22 mouse cellular contexts compared by ENCODE assay signal in the genomic region with DNA sequence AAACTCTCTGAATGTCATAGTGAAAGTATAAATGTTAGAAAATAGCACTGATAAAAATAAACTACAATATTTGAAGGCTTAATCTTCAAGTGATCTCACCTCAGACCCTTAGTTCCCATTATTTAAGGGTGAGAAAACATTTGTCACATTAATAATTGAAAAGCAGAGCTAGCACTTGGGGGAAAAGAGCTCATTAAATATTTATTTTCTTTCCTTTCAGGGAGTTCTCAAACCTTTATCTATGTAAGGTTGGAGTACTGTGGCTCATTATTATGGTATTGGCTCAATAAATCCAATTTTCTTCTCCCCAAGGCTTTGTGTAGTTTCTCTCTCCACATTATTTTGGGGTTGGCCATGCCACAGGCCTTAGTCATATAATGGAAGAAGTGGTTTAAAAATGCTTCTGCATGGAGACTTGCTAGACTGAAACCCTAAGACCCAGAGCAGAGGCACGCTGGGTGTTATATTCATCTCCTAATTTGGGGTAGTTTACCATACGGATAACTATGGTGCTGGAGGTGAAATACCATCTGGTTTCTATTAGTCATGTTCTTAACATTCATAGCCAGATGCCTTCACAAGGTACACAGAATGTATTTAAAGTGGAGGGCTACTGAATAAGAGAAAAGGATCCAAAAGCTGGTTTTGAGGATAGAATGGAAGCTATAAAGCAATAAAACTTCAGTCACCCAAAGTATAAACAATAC. TPM values are rescaled to one million over a fixed set of nuclear protein-coding genes. Genes with fewer than 3 reads are reported as not detected.
DNase-seq lines count a peak whose midpoint lies in the region; ATAC-seq lines count a peak whose summit lies in the region.
"Had no signal": no experiment of that assay in that cellular context is flagged by ENCODE, and none has a peak within 500 bp of the region (broad histone marks: within the 10 kb centered on the region; RNA-seq: fewer than 3 reads in every experiment).

No protein-coding gene starts in this region.

- DNase-seq in embryo, embryonic 11 days = peak; percentile 2
- DNase-seq in embryo, embryonic 10 days (ENCODE audit: low spot score) = no peak
- peak; percentile 6 for DNase-seq in layer of hippocampus, adult 9-10 months (ENCODE audit: low spot score)
- no peak for DNase-seq in layer of hippocampus, postnatal 25 days (ENCODE audit: extremely low spot score in 1 of 2, low spot score in 1 of 2)
- peak; percentile 31 for DNase-seq in 3T3-L1 (ENCODE audit: low read depth, low spot score)
- peak; percentile 35 for DNase-seq in forelimb bud, embryonic 11.5 days (ENCODE audit: low read depth, low spot score)
- no peak for DNase-seq in gastrocnemius, postnatal 4 days (ENCODE audit: low spot score in 2 of 2)
- DNase-seq in hindbrain, embryonic 11.5 days (ENCODE audit: low spot score) = no peak
- DNase-seq: adrenal gland, postnatal 14 days; B cell, adult 2 months; forebrain, postnatal 0 days; heart, postnatal 14 days; kidney, adult 8-10 months; kidney, postnatal 25 days; thymus, postnatal 14 days had no signal

- no peak overlapping the region for H3K4me3 ChIP-seq in hindbrain, embryonic 11.5 days (ENCODE audit: low read depth, low read length)
- H3K4me3 ChIP-seq: embryonic facial prominence, embryonic 13.5 days; liver, embryonic 15.5 days had no signal

- 70% methylated on average over 2 of the region's 2 CpGs for WGBS in hindbrain, embryonic 11.5 days

- no peak overlapping the region for H3K9ac ChIP-seq in hindbrain, embryonic 11.5 days (ENCODE audit: low read depth, low read length)
- H3K9ac ChIP-seq: embryonic facial prominence, embryonic 13.5 days; forebrain, postnatal 0 days; liver, embryonic 15.5 days had no signal

- no peak for ATAC-seq in hindbrain, embryonic 11.5 days (ENCODE audit: low FRiP score)
- ATAC-seq: forebrain, postnatal 0 days; hindbrain, embryonic 16.5 days; lung, postnatal 0 days had no signal

- no peaks in the 10 kb centered on the region for H3K4me1 ChIP-seq in hindbrain, embryonic 11.5 days (replicated peaks; ENCODE audit: control insufficient read depth, insufficient read depth, low read length)
- H3K4me1 ChIP-seq: embryonic facial prominence, embryonic 13.5 days; liver, embryonic 15.5 days had no signal

- no peaks in the 10 kb centered on the region for H3K27me3 ChIP-seq in hindbrain, embryonic 11.5 days (ENCODE audit: control insufficient read depth, insufficient read depth, low read length)
- H3K27me3 ChIP-seq: embryonic facial prominence, embryonic 13.5 days; liver, embryonic 15.5 days had no signal

- no peak overlapping the region for H3K27ac ChIP-seq in hindbrain, embryonic 11.5 days (ENCODE audit: low read depth, low read length)
- H3K27ac ChIP-seq: embryonic facial prominence, embryonic 13.5 days; liver, embryonic 15.5 days; stomach, postnatal 0 days had no signal

- no peaks in the 10 kb centered on the region for H3K9me3 ChIP-seq in hindbrain, embryonic 11.5 days (ENCODE audit: control insufficient read depth, low read length)
- H3K9me3 ChIP-seq: embryonic facial prominence, embryonic 13.5 days; liver, embryonic 15.5 days had no signal

- H3K4me2 ChIP-seq in hindbrain, embryonic 11.5 days (replicated peaks; ENCODE audit: low read depth, low read length) = no peak overlapping the region
- H3K4me2 ChIP-seq: embryonic facial prominence, embryonic 13.5 days; heart, embryonic 11.5 days; liver, embryonic 15.5 days had no signal

- no peaks in the 10 kb centered on the region for H3K36me3 ChIP-seq in hindbrain, embryonic 11.5 days (ENCODE audit: control insufficient read depth, insufficient read depth, low read length)
- H3K36me3 ChIP-seq: embryonic facial prominence, embryonic 13.5 days; liver, embryonic 15.5 days had no signal

RNA-seq across cellular contexts. Expression of gene Scn7a, which starts 57.7 kb away (rescaled TPM):
- total RNA-seq in layer of hippocampus, postnatal 25 days (2021) = under 1 TPM; 0.63 to 0.74 TPM
- total RNA-seq in gastrocnemius, postnatal 4 days (2021) = 1 to 10 TPM; 2.4 to 2.5 TPM
- 0.73 and 0.78 TPM in 2 replicates for polyA plus RNA-seq in hindbrain, embryonic 11.5 days (2014; fragmentation: Nextera tagmentation; extraction: Ambion mirVana)
- total RNA-seq: megakaryocyte progenitor cell, adult 5-6 weeks had no signal
- polyA plus RNA-seq: liver, embryonic 15.5 days had no signal

Comparison
In these comparisons a context has a peak if more than half of its experiments do, and no peak if none do; other contexts are left out.
1. DNase-seq: peak in embryo, embryonic 11 days (single experiment), layer of hippocampus, adult 9-10 months (single experiment), 3T3-L1 (single experiment) and forelimb bud, embryonic 11.5 days (single experiment); none in embryo, embryonic 10 days (single experiment), layer of hippocampus, postnatal 25 days (0 of 2), gastrocnemius, postnatal 4 days (0 of 2) and hindbrain, embryonic 11.5 days (single experiment).